Mouse (Mus musculus) CH12.LX (cell line): ENCODE data around the gene Dscam.
A peak's percentile ranks its signal among the peaks of the same experiment; 100 is the strongest.

Experiments used
- BHLHE40 ChIP-seq: IDR thresholded peaks from 2 replicates; pipeline ENCODE4 v1.6.1; 2011; ENCODE audit warnings: mild to moderate bottlenecking, low read depth, low read length, improper control_type of control experiment
- CTCF ChIP-seq, 2 experiments: IDR thresholded peaks in 1 of 2; conservative IDR thresholded peaks in 1 of 2; 2 replicates each; pipeline ENCODE4 v1.5.1; 2011 to 2012; ENCODE audit warnings: low read depth in 2 of 2, low read length in 2 of 2, improper control_type of control experiment in 1 of 2, inconsistent platforms in 1 of 2, mild to moderate bottlenecking in 1 of 2, moderate library complexity in 1 of 2
- EP300 ChIP-seq: IDR thresholded peaks from 2 replicates; pipeline ENCODE4 v1.6.1; 2011; ENCODE audit warnings: low read length, improper control_type of control experiment
- MAFK ChIP-seq: IDR thresholded peaks from 2 replicates; pipeline ENCODE4 v1.6.1; 2011; ENCODE audit warnings: low read length, improper control_type of control experiment; ENCODE audit not compliant: insufficient replicate concordance
- MAX ChIP-seq: IDR thresholded peaks from 2 replicates; pipeline ENCODE4 v1.6.1; 2011; ENCODE audit warnings: low read length, improper control_type of control experiment
- MXI1 ChIP-seq: IDR thresholded peaks from 2 replicates; pipeline ENCODE4 v1.6.1; 2011; ENCODE audit warnings: mild to moderate bottlenecking, low read depth, low read length, improper control_type of control experiment
- POLR2A ChIP-seq: IDR thresholded peaks from 2 replicates; pipeline ENCODE4 v1.6.1; 2011; ENCODE audit warnings: low read depth, mild to moderate bottlenecking, improper control_type of control experiment, low read length
- UBTF ChIP-seq: IDR thresholded peaks from 2 replicates; pipeline ENCODE4 v1.6.1; 2012; ENCODE audit warnings: low read depth, mild to moderate bottlenecking, inconsistent platforms, low read length, improper control_type of control experiment, moderate library complexity
- USF1 ChIP-seq: IDR thresholded peaks from 2 replicates; pipeline ENCODE4 v1.6.1; 2014; ENCODE audit warnings: low read depth, mild to moderate bottlenecking, inconsistent platforms, low read length, improper control_type of control experiment
- ZNF384 ChIP-seq: IDR thresholded peaks from 2 replicates; pipeline ENCODE4 v1.6.1; 2012; ENCODE audit warnings: low read depth, low read length, improper control_type of control experiment, inconsistent platforms

- no peak for TF ChIP-seq MAFK
- no peak for TF ChIP-seq ZNF384
- peak; percentile 32 to 76; a peak in 3 of 4 replicates for TF ChIP-seq CTCF (conservative IDR thresholded peaks at IDR 0.05 in 1 of 2, IDR thresholded peaks at IDR 0.05 in 1 of 2; ENCODE audit: low read depth in 2 of 2, low read length in 2 of 2)
- TF ChIP-seq USF1: no peak
- no peak for TF ChIP-seq POLR2A
- TF ChIP-seq UBTF: no peak
- TF ChIP-seq MAX: no peak
- TF ChIP-seq EP300: no peak
- no peak for TF ChIP-seq MXI1
- no peak for TF ChIP-seq BHLHE40
These were observed 448.4 kb downstream of the Dscam start for GRCm38 (mm10) chr16:96722135-96722534.
